Mouse (Mus musculus) ES-E14 (cell line): ENCODE measurements at regions not wholly inside any gene's neighbourhood (a gene's known extent, or its start where the extent isn't known, plus 50 kb on each side); places are given as distances from the start of the nearest gene placed in this dataset.

Experiments used
- HCFC1 ChIP-seq: IDR thresholded peaks from 2 replicates; pipeline ENCODE4 v1.6.1; 2012; ENCODE audit warnings: low read length, inconsistent platforms, borderline replicate concordance; ENCODE audit not compliant: insufficient read depth
- MAFK ChIP-seq: IDR thresholded peaks from 2 replicates; pipeline ENCODE4 v1.6.1; 2014; ENCODE audit warnings: mild to moderate bottlenecking, low read depth, low read length, inconsistent platforms; ENCODE audit not compliant: insufficient read depth

GRCm38 (mm10) chr13:52179977-52180376, 333.5 kb downstream of the Gadd45g start:
- TF ChIP-seq MAFK, result no peak
- TF ChIP-seq HCFC1, result no peak
